Mouse (Mus musculus): ENCODE results near the gene Hoxd8. TPM values are rescaled to one million over a fixed set of nuclear protein-coding genes. Genes with fewer than 3 reads are reported as not detected.

The Hoxd8 gene
- polyA plus RNA-seq, 1 experiment from 2014 or later, result 2.7 TPM

DNA sequence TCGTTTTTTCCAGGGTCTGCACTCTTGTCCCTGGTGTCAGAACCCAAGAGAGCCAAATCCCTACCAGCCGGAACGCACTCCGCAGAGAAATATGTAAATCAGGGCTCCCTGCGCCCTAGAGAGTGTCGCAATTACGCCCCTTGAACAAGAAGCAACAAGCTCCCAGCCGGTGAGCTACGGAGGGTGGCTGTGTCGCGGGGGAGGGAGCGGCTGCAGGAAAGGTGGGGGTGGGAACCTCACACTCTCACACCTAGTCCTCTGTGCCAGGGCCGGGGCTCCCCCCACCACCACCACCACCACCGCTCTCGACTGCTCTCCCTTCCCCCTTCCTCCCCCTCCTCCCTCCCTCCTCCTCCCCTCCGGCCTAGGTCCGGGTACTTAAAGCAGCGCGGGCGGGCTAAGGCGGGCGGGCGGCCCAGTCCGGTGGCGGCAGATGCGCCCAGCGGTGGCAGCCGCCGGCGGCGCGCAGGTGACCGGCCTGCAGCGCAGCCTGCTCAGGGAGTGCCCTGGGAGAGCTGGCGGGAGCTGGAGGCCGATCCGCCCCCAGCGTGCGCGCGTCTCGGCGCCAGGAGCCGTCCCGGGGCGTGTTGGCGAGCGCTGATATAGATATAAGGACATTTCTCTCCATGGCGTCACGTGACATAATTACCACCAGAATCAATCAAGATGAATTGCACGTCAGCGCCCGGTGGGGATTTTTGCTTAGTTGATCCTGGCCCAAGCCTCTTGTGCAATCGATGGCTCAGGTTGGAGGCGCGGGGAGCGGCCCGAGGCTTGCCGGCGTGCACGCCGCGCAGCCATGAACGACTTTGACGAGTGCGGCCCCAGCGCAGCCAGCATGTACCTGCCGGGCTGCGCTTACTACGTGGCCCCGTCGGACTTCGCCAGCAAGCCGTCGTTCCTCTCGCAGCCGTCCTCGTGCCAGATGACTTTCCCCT, 22.6 kb upstream of the Hoxd8 start:
- Histone ChIP-seq H3K4me2 (replicated peaks; ENCODE audit: low read depth) (peak overlapping the region; percentile 60), H3K9ac (ENCODE audit: low read depth, low read length) (no peak overlapping the region), H3K27me3 (replicated peaks; ENCODE audit: control insufficient read depth, insufficient read depth, low read length) (peaks cover 99% of the 10 kb centered on the region), H3K4me1 (replicated peaks; ENCODE audit: control insufficient read depth, insufficient read depth, low read length) (no peaks in the 10 kb centered on the region), H3K4me3 (ENCODE audit: low read depth, low read length) (peak overlapping the region; percentile 40), H3K9me3 (ENCODE audit: control insufficient read depth) (no peaks in the 10 kb centered on the region), H3K36me3 (ENCODE audit: control insufficient read depth, insufficient read depth) (no peaks in the 10 kb centered on the region), H3K27ac (ENCODE audit: low read depth, low read length) (no peak overlapping the region)
- WGBS, result 1% methylated on average over 78 of the region's 78 CpGs
- TF ChIP-seq CTCF (IDR thresholded peaks at IDR 0.05; ENCODE audit: low read depth), result no peak
- ATAC-seq, result peak; percentile 39; the same call in 1 of the 2 replicates

DNA sequence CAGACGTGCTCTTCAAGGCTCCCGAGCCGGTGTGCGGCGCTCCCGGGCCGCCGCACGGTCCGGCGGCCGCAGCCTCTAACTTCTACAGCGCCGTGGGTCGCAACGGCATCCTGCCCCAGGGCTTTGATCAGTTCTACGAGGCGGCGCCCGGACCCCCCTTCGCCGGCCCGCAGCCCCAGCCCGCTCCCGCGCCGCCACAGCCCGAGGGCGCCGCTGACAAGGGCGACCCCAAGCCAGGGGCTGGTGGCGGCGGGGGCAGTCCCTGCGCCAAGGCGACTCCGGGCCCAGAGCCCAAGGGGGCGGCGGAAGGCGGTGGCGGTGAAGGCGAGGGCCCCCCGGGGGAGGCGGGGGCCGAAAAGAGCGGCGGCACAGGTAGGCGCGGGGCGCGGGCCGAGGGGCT, 21.6 kb upstream of the Hoxd8 start:
- no peak overlapping the region for H3K9ac ChIP-seq (ENCODE audit: low read depth, low read length)

DNA sequence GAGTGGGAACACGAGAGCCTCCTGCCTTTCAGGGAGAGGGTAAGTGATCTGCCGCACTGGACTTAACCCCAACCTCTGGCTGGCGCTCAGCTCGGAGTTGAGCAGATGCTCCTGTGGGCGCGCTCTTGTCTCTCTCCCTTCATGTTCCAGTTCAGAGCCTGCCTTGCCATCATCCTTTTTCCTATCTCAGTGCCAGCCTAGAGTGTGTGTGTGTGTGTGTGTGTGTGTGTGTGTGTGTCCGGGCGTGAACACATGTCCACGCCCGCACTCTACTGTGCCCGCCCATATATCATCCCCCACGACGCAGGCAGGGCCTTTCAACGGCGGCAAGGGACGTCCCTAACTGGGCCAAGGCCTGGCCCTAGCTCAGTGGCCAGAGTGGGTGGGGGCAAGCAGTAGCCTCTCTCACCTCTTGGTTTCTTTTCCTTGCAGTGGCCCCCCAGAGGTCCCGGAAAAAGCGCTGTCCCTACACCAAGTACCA, 20.9 kb upstream of the Hoxd8 start:
- ATAC-seq, result no peak

More for the DNA sequence above, 21.6 kb upstream of the Hoxd8 start:
- under 1% methylated on average over 48 of the region's 51 CpGs for WGBS
- H3K4me2 ChIP-seq (replicated peaks; ENCODE audit: low read depth), result peak overlapping the region; percentile 60
- TF ChIP-seq CTCF (IDR thresholded peaks at IDR 0.05; ENCODE audit: low read depth), result no peak
- H3K4me3 ChIP-seq (ENCODE audit: low read depth, low read length), result peak overlapping the region; percentile 40
- H3K9me3 ChIP-seq (ENCODE audit: control insufficient read depth), result no peaks in the 10 kb centered on the region
- no peaks in the 10 kb centered on the region for H3K4me1 ChIP-seq (replicated peaks; ENCODE audit: control insufficient read depth, insufficient read depth, low read length)
- peaks cover 99% of the 10 kb centered on the region for H3K27me3 ChIP-seq (replicated peaks; ENCODE audit: control insufficient read depth, insufficient read depth, low read length)
- no peaks in the 10 kb centered on the region for H3K36me3 ChIP-seq (ENCODE audit: control insufficient read depth, insufficient read depth)
- no peak for ATAC-seq
- H3K27ac ChIP-seq (ENCODE audit: low read depth, low read length), result no peak overlapping the region; the same call in 1 of the 2 replicates

DNA sequence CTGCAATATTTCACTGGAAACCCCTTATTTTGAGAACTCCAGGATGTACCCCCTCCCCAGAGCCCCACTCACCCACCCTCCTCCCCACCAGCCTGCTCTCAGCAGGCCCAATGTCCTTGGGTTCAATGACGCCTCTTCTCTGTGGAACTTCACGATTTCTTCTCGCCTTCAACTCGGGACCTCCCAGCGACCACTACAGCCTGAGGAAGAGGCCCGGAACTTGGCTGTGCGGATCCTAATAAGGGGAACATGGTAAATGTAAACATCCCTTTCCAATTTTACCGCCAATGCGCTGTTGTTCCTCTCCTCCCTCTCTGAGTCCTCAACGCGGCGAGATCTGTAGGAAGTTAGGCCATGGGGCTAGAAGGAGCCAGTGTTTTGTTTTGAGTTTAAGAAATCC, 20.3 kb upstream of the Hoxd8 start:
- Histone ChIP-seq H3K4me2 (replicated peaks; ENCODE audit: low read depth) (no peak overlapping the region), H3K9me3 (ENCODE audit: control insufficient read depth) (no peaks in the 10 kb centered on the region), H3K9ac (ENCODE audit: low read depth, low read length) (no peak overlapping the region), H3K27ac (ENCODE audit: low read depth, low read length) (no peak overlapping the region), H3K36me3 (ENCODE audit: control insufficient read depth, insufficient read depth) (no peaks in the 10 kb centered on the region), H3K4me3 (ENCODE audit: low read depth, low read length) (no peak overlapping the region), H3K4me1 (replicated peaks; ENCODE audit: control insufficient read depth, insufficient read depth, low read length) (no peaks in the 10 kb centered on the region), H3K27me3 (replicated peaks; ENCODE audit: control insufficient read depth, insufficient read depth, low read length) (peaks cover 99% of the 10 kb centered on the region)
- 6% methylated on average over 12 of the region's 12 CpGs for WGBS
- no peak for TF ChIP-seq CTCF (IDR thresholded peaks at IDR 0.05; ENCODE audit: low read depth)
- ATAC-seq, result no peak

More for the DNA sequence above, 20.9 kb upstream of the Hoxd8 start:
- TF ChIP-seq CTCF (IDR thresholded peaks at IDR 0.05; ENCODE audit: low read depth), result no peak
- Histone ChIP-seq H3K36me3 (ENCODE audit: control insufficient read depth, insufficient read depth) (no peaks in the 10 kb centered on the region), H3K9ac (ENCODE audit: low read depth, low read length) (no peak overlapping the region), H3K9me3 (ENCODE audit: control insufficient read depth) (no peaks in the 10 kb centered on the region), H3K4me1 (replicated peaks; ENCODE audit: control insufficient read depth, insufficient read depth, low read length) (no peaks in the 10 kb centered on the region), H3K27me3 (replicated peaks; ENCODE audit: control insufficient read depth, insufficient read depth, low read length) (peaks cover 99% of the 10 kb centered on the region), H3K4me3 (ENCODE audit: low read depth, low read length) (peak overlapping the region; percentile 40), H3K27ac (ENCODE audit: low read depth, low read length) (no peak overlapping the region), H3K4me2 (replicated peaks; ENCODE audit: low read depth) (no peak overlapping the region)
- WGBS, result 2% methylated on average over 18 of the region's 18 CpGs

DNA sequence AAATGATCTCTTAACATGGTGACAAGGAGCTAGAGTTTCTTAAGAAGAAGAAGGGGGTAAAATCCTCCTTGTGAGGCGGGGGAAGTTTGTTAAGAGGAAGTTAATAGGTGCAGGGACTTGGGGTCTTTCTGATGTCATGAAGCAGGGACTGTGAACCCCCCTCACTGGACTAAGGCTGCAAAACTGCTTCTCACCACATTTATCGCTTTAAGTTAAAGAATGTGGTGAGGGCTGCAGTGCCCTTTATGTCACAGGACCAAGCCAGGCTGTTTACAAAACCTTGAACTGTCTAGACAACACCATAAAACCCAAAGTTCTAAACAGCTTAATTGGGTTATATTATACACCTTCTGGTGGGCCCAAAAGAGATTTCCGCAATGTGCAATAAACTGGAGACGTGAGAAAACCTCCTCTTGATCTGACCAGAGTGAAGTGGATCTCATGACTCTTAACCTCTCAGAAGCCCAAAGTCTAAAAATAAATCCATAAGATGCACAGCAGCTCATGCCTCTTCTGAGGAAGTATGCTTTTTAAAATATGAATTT, 19.3 kb upstream of the Hoxd8 start:
- Histone ChIP-seq H3K4me3 (ENCODE audit: low read depth, low read length) (no peak overlapping the region), H3K27ac (ENCODE audit: low read depth, low read length) (no peak overlapping the region), H3K4me1 (replicated peaks; ENCODE audit: control insufficient read depth, insufficient read depth, low read length) (no peaks in the 10 kb centered on the region), H3K9me3 (ENCODE audit: control insufficient read depth) (no peaks in the 10 kb centered on the region), H3K36me3 (ENCODE audit: control insufficient read depth, insufficient read depth) (no peaks in the 10 kb centered on the region), H3K9ac (ENCODE audit: low read depth, low read length) (no peak overlapping the region), H3K27me3 (replicated peaks; ENCODE audit: control insufficient read depth, insufficient read depth, low read length) (peaks cover 99% of the 10 kb centered on the region), H3K4me2 (replicated peaks; ENCODE audit: low read depth) (no peak overlapping the region)
- no peak for TF ChIP-seq CTCF (IDR thresholded peaks at IDR 0.05; ENCODE audit: low read depth)
- ATAC-seq, result no peak
- WGBS, result 12% methylated on average over 4 of the region's 4 CpGs

DNA sequence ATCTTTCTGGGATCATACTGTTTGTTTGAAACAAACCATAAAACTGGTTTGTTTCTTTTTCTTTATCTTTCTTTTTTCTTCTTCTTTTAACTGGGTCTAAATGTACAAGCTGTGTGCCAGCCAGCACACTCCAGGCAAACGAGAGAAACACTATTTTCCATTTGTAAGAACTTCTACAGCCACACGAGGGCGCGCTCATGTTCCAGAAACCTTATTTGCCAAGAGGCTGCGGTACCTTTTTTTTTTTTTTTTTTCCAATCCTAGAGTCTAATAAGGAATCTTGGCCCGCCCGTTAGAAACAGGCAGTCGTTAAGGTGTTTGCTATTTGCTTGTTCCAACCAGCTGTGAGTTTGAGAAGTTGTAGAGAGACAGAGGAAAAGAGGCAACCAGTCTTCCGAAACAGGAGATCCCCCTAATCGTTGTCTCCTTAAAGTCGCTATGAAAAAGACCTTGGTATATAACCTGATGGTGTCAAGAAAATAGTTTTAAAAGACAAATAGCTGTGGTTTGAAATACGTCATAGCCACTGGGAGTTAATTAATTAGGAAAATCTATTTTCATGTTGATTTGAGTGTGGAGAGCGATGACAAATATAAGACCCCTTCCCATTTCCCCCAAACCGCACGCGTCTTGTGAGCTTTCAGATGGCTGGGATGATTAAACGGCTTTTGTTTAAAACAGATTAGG, 18.0 kb upstream of the Hoxd8 start:
- no peak overlapping the region for H3K4me2 ChIP-seq (replicated peaks; ENCODE audit: low read depth)
- no peaks in the 10 kb centered on the region for H3K4me1 ChIP-seq (replicated peaks; ENCODE audit: control insufficient read depth, insufficient read depth, low read length)
- no peak overlapping the region for H3K27ac ChIP-seq (ENCODE audit: low read depth, low read length)
- no peak overlapping the region for H3K9ac ChIP-seq (ENCODE audit: low read depth, low read length)
- H3K4me3 ChIP-seq (ENCODE audit: low read depth, low read length), result no peak overlapping the region
- no peaks in the 10 kb centered on the region for H3K36me3 ChIP-seq (ENCODE audit: control insufficient read depth, insufficient read depth)
- ATAC-seq, result no peak
- WGBS, result 8% methylated on average over 17 of the region's 17 CpGs
- H3K9me3 ChIP-seq (ENCODE audit: control insufficient read depth), result no peaks in the 10 kb centered on the region
- TF ChIP-seq CTCF (IDR thresholded peaks at IDR 0.05; ENCODE audit: low read depth), result peak; percentile 74
- H3K27me3 ChIP-seq (replicated peaks; ENCODE audit: control insufficient read depth, insufficient read depth, low read length), result peaks cover 97% of the 10 kb centered on the region
